Mouse (Mus musculus) myocyte (in vitro differentiated cells): ENCODE results near the gene Mfap2.

Experiments used
- CEBPB ChIP-seq: IDR thresholded peaks from 2 replicates; pipeline ENCODE4 v1.6.1; 2011; ENCODE audit warnings: mild to moderate bottlenecking, moderate library complexity; ENCODE audit not compliant: poor library complexity, insufficient read depth, severe bottlenecking
- E2F4 ChIP-seq: IDR thresholded peaks from one replicate; pipeline ENCODE4 v1.6.1; 2011; ENCODE audit warnings: mild to moderate bottlenecking, control low read depth, moderate library complexity; ENCODE audit not compliant: insufficient read depth
- MAX ChIP-seq: IDR thresholded peaks from one replicate; pipeline ENCODE4 v1.6.1; 2011; ENCODE audit warnings: low read depth, mild to moderate bottlenecking, control low read depth
- MYOD1 ChIP-seq, 3 experiments: IDR thresholded peaks; one replicate each; pipeline ENCODE4 v1.6.1; 2011; ENCODE audit warnings: control low read depth in 2 of 3, low read depth in 2 of 3, mild to moderate bottlenecking in 2 of 3, moderate library complexity in 1 of 3; ENCODE audit not compliant: insufficient read length in 2 of 3, control insufficient read depth in 1 of 3
- MYOG ChIP-seq, 3 experiments: IDR thresholded peaks; one replicate each; pipeline ENCODE4 v1.6.1; 2011; ENCODE audit warnings: control low read depth in 2 of 3, low read depth in 2 of 3, mild to moderate bottlenecking in 2 of 3; ENCODE audit not compliant: insufficient read length in 2 of 3, control insufficient read depth in 1 of 3, insufficient read depth in 1 of 3
- POLR2A ChIP-seq: IDR thresholded peaks from one replicate; pipeline ENCODE4 v1.6.1; 2011; ENCODE audit warnings: low read depth, mild to moderate bottlenecking, control low read depth, moderate library complexity; ENCODE audit not compliant: insufficient read length
- POLR2AphosphoS2 ChIP-seq: IDR thresholded peaks from one replicate; pipeline ENCODE4 v1.6.1; 2011; ENCODE audit warnings: low read depth, control low read depth; ENCODE audit not compliant: insufficient read length
- REST ChIP-seq: IDR thresholded peaks from one replicate; pipeline ENCODE4 v1.6.1; 2011; ENCODE audit warnings: mild to moderate bottlenecking, control low read depth, moderate library complexity; ENCODE audit not compliant: insufficient read depth, insufficient read length
- SRF ChIP-seq: IDR thresholded peaks from one replicate; pipeline ENCODE4 v1.6.1; 2011; ENCODE audit warnings: low read depth; ENCODE audit not compliant: control insufficient read depth, insufficient read length
- TCF12 ChIP-seq: IDR thresholded peaks from one replicate; pipeline ENCODE4 v1.6.1; 2011; ENCODE audit warnings: mild to moderate bottlenecking, control low read depth; ENCODE audit not compliant: poor library complexity, insufficient read depth, severe bottlenecking
- TCF3 ChIP-seq: IDR thresholded peaks from one replicate; pipeline ENCODE4 v1.6.1; 2011; ENCODE audit warnings: low read depth, control low read depth; ENCODE audit not compliant: insufficient read length
- USF1 ChIP-seq: IDR thresholded peaks from one replicate; pipeline ENCODE4 v1.6.1; 2011; ENCODE audit warnings: low read depth, mild to moderate bottlenecking, control low read depth, moderate library complexity

DNA sequence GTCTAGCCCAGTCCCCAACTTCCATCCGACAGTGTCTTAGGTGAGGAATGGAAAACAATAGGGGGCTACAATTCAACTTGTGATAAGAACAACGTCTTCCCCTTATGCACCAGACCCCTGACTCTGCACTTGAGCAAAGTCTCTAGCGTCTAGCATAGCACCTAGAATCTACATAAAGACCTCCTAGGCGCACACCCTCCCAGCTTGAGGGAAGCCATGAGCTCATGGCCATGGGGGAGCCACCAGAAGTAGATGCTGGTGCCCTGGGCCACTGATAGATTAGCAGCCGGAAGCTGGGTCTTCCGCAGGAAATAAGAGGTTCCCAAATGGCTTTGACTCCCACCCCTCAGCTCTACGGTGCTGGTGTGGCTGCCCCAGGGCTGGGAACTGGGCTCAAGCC lies 22.7 kb upstream of the Mfap2 start:
- TF ChIP-seq E2F4 (no peak), MYOG (IDR thresholded peaks at IDR 0.05; ENCODE audit: control insufficient read depth in 1 of 3, insufficient read depth in 1 of 3, insufficient read length in 2 of 3, low read depth in 2 of 3) (no peak), POLR2A (no peak), CEBPB (no peak), REST (no peak), TCF12 (no peak), POLR2AphosphoS2 (no peak), MYOD1 (IDR thresholded peaks at IDR 0.05; ENCODE audit: control insufficient read depth in 1 of 3, insufficient read length in 2 of 3, low read depth in 2 of 3) (no peak), USF1 (no peak), SRF (no peak), MAX (no peak), TCF3 (no peak)
